Mouse (Mus musculus) forebrain, embryonic 10.5 days (tissue): ENCODE data around the gene Slc25a23. TPM values are rescaled to one million over a fixed set of nuclear protein-coding genes. Genes with fewer than 3 reads are reported as not detected.
"Not testable (repeated sequence)": the region's sequence is repeated elsewhere in the genome, so short reads cannot be mapped to it uniquely, and the experiment has no call there.

ENCODE experiments used
- DNase-seq: peaks from one replicate; pipeline ENCODE4 v3.0.0-alpha.2; 2017; ENCODE audit warnings: low spot score; ENCODE audit errors: extremely low spot score
- H3K27ac ChIP-seq: fragments of 300-500 bp; sonication (generic); 2 replicates; pipeline ENCODE4 v1.5.1; 2016; ENCODE audit warnings: mild to moderate bottlenecking
- H3K27me3 ChIP-seq: fragments of 300-500 bp; sonication (generic); 2 replicates; pipeline ENCODE4 v1.6.1; 2016; ENCODE audit warnings: mild to moderate bottlenecking; ENCODE audit not compliant: poor library complexity, severe bottlenecking
- H3K36me3 ChIP-seq: fragments of 300-500 bp; sonication (generic); replicated peaks from 2 replicates; pipeline ENCODE4 v1.6.1; 2016; ENCODE audit warnings: mild to moderate bottlenecking, moderate library complexity
- H3K4me1 ChIP-seq: fragments of 300-500 bp; sonication (generic); 2 replicates; pipeline ENCODE4 v1.6.1; 2016
- H3K4me3 ChIP-seq: fragments of 300-500 bp; sonication (generic); 2 replicates; pipeline ENCODE4 v1.5.1; 2016; ENCODE audit warnings: mild to moderate bottlenecking, moderate library complexity
- H3K9me3 ChIP-seq: fragments of 300-500 bp; sonication (generic); 2 replicates; pipeline ENCODE4 v1.6.1; 2016; ENCODE audit warnings: mild to moderate bottlenecking, moderate library complexity
- WGBS: fragments of 180-500 bp; shearing (Covaris S2); methylation state at CpG from one replicate; pipeline ENCODE4 v1.1.7; 2016; 5-methylcytosine and 5-hydroxymethylcytosine counted together
- polyA plus RNA-seq: library from polyadenylated mRNA; unstranded; fragments of >200 nt; fragmentation: Nextera tagmentation; extraction: Ambion mirVana; gene quantifications from 2 replicates; pipeline ENCODE4 v1.2.1, GENCODE M21; 2016

Gene Slc25a23
- polyA plus RNA-seq, 1 experiment from 2014 or later, result 10.6 TPM

GRCm38 (mm10) chr17:57062548-57062947 is 2.9 kb upstream of the Slc25a23 start:
- Histone ChIP-seq H3K4me3 (peak overlapping the region; percentile 49), H3K27ac (0 out of 2 replicates have a peak overlapping the region, but pooled peaks have one; percentile 25), H3K27me3 (peaks cover 80% of the 10 kb centered on the region), H3K36me3 (peaks cover 5% of the 10 kb centered on the region), H3K9me3 (no peaks in the 10 kb centered on the region), H3K4me1 (peaks cover 46% of the 10 kb centered on the region)
- under 1% methylated on average over 22 of the region's 22 CpGs for WGBS
- no peak for DNase-seq

DNA sequence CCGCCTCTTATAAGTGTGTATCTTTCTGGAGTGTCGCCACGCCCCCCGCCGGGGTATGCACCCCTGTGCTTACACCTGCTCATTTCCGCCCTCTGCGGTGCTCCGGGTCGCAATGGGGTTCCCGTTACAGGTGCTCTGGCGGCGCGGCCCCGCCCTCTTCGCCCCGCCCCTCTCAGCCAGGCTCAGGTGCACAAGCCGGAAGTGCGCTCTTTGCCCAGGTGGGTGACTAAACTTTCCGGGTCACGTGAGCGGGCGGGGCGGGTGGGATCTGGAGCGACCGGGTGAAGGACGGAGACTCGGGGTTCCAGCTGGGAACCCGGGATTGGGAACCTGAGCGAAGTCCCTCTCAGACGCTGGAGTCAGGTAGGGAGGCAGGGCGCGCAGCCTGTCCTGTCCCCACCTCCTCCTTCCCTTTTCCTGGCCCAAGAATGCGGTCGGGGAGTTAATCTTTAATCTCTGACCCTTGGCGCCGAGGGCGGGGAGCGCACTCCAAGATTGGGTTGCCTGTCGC is 2.4 kb upstream of the Slc25a23 start:
- Histone ChIP-seq H3K4me3 (peak overlapping the region; percentile 49), H3K27me3 (peaks cover 77% of the 10 kb centered on the region), H3K9me3 (no peaks in the 10 kb centered on the region), H3K4me1 (peaks cover 46% of the 10 kb centered on the region), H3K36me3 (peaks cover 9% of the 10 kb centered on the region), H3K27ac (0 out of 2 replicates have a peak overlapping the region, but pooled peaks have one; percentile 25)
- 1% methylated on average over 39 of the region's 39 CpGs for WGBS
- no peak for DNase-seq

DNA sequence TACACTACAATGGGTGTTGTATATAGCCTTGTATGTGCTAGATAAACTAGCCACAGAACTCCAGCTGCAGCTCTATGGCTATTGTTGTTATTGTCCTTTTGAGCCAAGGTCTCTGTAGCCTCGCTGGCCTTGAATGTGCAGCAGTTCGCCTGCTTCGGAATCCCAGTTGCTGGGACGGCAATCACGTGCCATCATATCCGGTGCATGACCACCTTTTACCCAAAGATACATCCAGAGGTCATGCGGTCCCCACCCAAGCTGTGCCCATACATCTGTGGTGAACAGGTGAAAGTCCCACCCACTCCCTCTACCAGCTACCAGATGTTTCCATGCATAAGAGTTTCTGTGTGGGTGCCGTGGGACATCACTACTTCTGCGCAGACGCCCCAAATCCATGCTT is 1.4 kb upstream of the Slc25a23 start:
- H3K27ac ChIP-seq, result no peak overlapping the region
- peak overlapping the region; percentile 89 for H3K4me3 ChIP-seq
- WGBS, result 38% methylated on average over 10 of the region's 10 CpGs
- DNase-seq, result no peak
- peaks cover 46% of the 10 kb centered on the region for H3K4me1 ChIP-seq
- H3K36me3 ChIP-seq, result peaks cover 15% of the 10 kb centered on the region
- H3K9me3 ChIP-seq, result no peaks in the 10 kb centered on the region
- H3K27me3 ChIP-seq, result peaks cover 68% of the 10 kb centered on the region

DNA sequence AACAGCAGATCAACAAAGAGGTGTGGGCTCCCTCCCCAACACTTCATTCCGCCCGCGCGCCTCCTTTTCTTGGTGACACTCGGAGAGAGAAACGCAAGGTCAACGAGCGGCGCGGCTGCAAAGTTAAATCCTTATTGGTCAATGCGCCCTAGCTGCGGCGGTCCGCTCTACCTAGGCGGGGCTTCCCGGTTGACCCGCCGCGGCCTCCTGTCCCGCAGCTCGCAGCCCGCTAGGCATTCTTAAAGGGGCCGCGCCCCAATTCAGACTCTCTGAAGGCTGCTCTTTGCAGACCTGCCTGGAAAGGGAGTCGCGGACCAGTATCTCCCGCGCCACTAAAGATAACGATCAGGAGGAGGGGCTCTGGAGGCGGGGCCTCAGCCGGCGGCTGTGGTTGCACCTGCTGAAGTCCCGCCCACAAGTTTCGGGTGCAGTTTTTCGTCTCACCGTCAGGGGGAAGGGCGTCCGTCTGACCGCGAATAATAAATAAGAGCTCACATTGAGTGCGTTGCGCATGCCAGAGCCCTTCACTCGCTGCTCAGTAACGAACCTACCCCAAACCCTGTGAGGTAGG is 653 bp upstream of the Slc25a23 start:
- peaks cover 60% of the 10 kb centered on the region for H3K27me3 ChIP-seq
- peak; percentile 95 for DNase-seq
- peaks cover 46% of the 10 kb centered on the region for H3K4me1 ChIP-seq
- H3K9me3 ChIP-seq, result no peaks in the 10 kb centered on the region
- WGBS, result under 1% methylated on average over 44 of the region's 44 CpGs
- peak overlapping the region; percentile 92 for H3K27ac ChIP-seq
- peaks cover 22% of the 10 kb centered on the region for H3K36me3 ChIP-seq
- H3K4me3 ChIP-seq, result peak overlapping the region; percentile 89

DNA sequence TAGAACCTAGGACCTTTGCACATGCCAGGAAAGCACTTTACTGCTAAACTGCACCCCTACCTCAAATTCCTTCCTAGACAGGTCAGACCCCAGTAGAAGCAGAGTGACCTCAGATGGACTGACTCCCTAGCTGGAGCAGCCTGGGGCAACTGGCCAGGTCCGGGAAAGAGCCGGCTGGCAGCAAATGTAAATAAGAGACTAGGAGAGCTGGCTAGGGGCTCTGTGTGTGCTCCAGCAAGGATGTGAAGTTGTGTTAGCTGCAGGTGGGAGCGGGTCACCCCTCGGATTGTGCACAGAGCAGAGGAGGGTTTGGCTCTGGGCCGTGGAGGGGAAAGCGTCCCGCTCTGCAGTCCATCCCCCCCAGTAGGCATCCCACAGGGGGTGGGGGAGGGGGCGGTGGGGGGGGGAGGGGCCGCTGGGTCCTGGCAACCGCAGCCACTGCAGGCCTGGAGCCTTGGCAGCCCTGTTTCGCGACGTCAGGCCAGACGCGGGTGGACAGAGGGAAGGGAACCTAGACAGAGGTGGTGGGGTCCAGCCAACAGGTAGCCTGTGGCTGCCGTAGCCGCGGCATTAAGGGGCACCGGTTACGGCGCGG is 675 bp downstream of the Slc25a23 start, which contains the start of gene Crb3:
Gene Crb3 (plus strand): TSS at position 215 of the 595 bp plus-strand sequence.
- peak; percentile 28 for DNase-seq
- under 1% methylated on average over 20 of the region's 22 CpGs for WGBS
- peak within 1 kb of the TSS; percentile 89 for H3K4me3 ChIP-seq
- H3K9me3 ChIP-seq, result no peaks in the 10 kb centered on the region
- H3K27me3 ChIP-seq, result peaks cover 47% of the 10 kb centered on the region
- peaks cover 46% of the 10 kb centered on the region for H3K4me1 ChIP-seq
- H3K27ac ChIP-seq, result peak within 1 kb of the TSS; percentile 92
- H3K36me3 ChIP-seq, result peaks cover 35% of the 10 kb centered on the region

DNA sequence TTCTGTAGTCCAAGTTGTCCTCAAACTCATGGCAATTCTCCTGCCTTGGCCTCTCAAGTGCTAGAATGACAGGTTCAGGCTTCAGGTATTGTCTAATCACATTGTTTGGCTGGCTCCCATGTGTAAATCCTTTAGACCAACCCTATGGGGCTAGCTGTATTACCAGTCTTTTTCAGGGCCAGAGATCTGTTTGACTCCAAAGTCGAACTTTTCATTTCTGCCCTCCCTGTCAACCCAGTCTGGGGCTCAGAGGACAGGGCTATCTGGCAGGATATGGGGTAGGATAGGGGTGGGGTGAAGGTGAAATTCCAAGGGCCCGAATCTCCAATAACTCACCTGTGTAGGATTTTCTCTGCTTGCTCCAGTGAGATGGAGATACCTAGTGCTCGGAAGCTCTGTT is 3.4 kb downstream of the Slc25a23 start:
- peaks cover 21% of the 10 kb centered on the region for H3K27me3 ChIP-seq
- peaks cover 63% of the 10 kb centered on the region for H3K36me3 ChIP-seq
- peaks cover 33% of the 10 kb centered on the region for H3K4me1 ChIP-seq
- WGBS, result 89% methylated on average over 3 of the region's 3 CpGs
- H3K9me3 ChIP-seq, result no peaks in the 10 kb centered on the region; the same call in 1 of the 2 replicates
- H3K4me3 ChIP-seq, result no peak overlapping the region
- DNase-seq, result no peak
- H3K27ac ChIP-seq, result no peak overlapping the region

DNA sequence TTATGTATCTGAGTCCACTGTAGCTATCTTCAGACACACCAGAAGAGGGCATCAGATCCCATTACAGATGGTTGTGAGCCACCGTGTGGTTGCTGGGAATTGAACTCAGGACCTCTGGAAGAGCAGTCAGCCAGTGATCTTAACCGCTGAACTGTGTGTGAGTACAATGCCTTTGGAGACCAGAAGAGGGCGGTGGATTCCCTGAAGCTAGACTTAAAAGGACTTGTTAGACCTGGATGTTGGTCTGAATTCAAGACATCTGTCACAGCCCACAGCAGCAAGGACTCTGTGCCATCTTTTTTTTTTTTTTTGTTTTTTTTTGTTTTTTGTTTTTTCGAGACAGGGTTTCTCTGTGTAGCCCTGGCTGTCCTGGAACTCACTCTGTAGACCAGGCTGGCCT is 8.0 kb downstream of the Slc25a23 start:
- 82% methylated on average over 4 of the region's 4 CpGs for WGBS
- H3K27me3 ChIP-seq, H3K27ac ChIP-seq, H3K4me3 ChIP-seq, H3K9me3 ChIP-seq, DNase-seq, H3K4me1 ChIP-seq: not testable (repeated sequence)
- peaks cover 90% of the 10 kb centered on the region for H3K36me3 ChIP-seq

GRCm38 (mm10) chr17:57048816-57049215 is 10.8 kb downstream of the Slc25a23 start:
- WGBS, result 95% methylated on average over 3 of the region's 3 CpGs
- H3K36me3 ChIP-seq, result peaks cover 82% of the 10 kb centered on the region
- no peaks in the 10 kb centered on the region; the same call in 1 of the 2 replicates for H3K9me3 ChIP-seq
- H3K27ac ChIP-seq, result no peak overlapping the region
- no peaks in the 10 kb centered on the region for H3K4me1 ChIP-seq
- no peak overlapping the region for H3K4me3 ChIP-seq
- no peaks in the 10 kb centered on the region for H3K27me3 ChIP-seq
- DNase-seq, result no peak

GRCm38 (mm10) chr17:57047406-57047805 is 12.3 kb downstream of the Slc25a23 start:
- H3K4me1 ChIP-seq, result no peaks in the 10 kb centered on the region
- DNase-seq, result no peak
- no peak overlapping the region for H3K27ac ChIP-seq
- H3K27me3 ChIP-seq, result no peaks in the 10 kb centered on the region
- 37% methylated on average over 5 of the region's 5 CpGs for WGBS
- peaks cover 68% of the 10 kb centered on the region for H3K36me3 ChIP-seq
- no peak overlapping the region for H3K4me3 ChIP-seq
- H3K9me3 ChIP-seq, result no peaks in the 10 kb centered on the region; the same call in 1 of the 2 replicates

- Histone ChIP-seq H3K4me1 (no peaks in the 10 kb centered on the region), H3K9me3 (no peaks in the 10 kb centered on the region), H3K4me3 (no peak within 1 kb of the TSS), H3K36me3 (peaks cover 18% of the 10 kb centered on the region), H3K27me3 (peaks cover 25% of the 10 kb centered on the region), H3K27ac (no peak within 1 kb of the TSS)
- DNase-seq, result no peak
- 73% methylated on average over 8 of the region's 8 CpGs for WGBS
Measured at GRCm38 (mm10) chr17:57041554-57041953, 18.1 kb downstream of the Slc25a23 start, which contains the start of gene Slc25a41. Gene Slc25a41 (minus strand): TSS chr17:57041654.

GRCm38 (mm10) chr17:57038978-57039377 is 20.7 kb downstream of the Slc25a23 start:
- Histone ChIP-seq H3K27me3 (peaks cover 25% of the 10 kb centered on the region), H3K4me3 (no peak overlapping the region), H3K27ac (no peak overlapping the region), H3K9me3 (no peaks in the 10 kb centered on the region), H3K4me1 (no peaks in the 10 kb centered on the region), H3K36me3 (no peaks in the 10 kb centered on the region)
- DNase-seq, result no peak
- WGBS, result 38% methylated on average over 8 of the region's 8 CpGs

- no peak for DNase-seq
- Histone ChIP-seq H3K27ac (peak overlapping the region; percentile 99), H3K4me3 (peak overlapping the region; percentile 87), H3K27me3 (peaks cover 13% of the 10 kb centered on the region), H3K36me3 (peaks cover 16% of the 10 kb centered on the region), H3K4me1 (peaks cover 22% of the 10 kb centered on the region), H3K9me3 (no peaks in the 10 kb centered on the region)
- 86% methylated on average over 4 of the region's 4 CpGs for WGBS
Measured at GRCm38 (mm10) chr17:57032854-57033253, 26.8 kb downstream of the Slc25a23 start.
